Mouse (Mus musculus) bone marrow, adult 2 months (tissue): ENCODE data around the gene Xlr4a. TPM values are rescaled to one million over a fixed set of nuclear protein-coding genes. Genes with fewer than 3 reads are reported as not detected.
"Not testable (repeated sequence)": the region's sequence is repeated elsewhere in the genome, so short reads cannot be mapped to it uniquely, and the experiment has no call there.

Source experiments
- H3K27ac ChIP-seq: fragments of 200-500 bp; 2 replicates; pipeline ENCODE4 v1.5.1; 2012; ENCODE audit warnings: low read depth, mild to moderate bottlenecking, control low read depth, inconsistent platforms, low read length; ENCODE audit not compliant: control insufficient read depth, poor library complexity, insufficient read depth
- H3K4me1 ChIP-seq: fragments of 200-500 bp; 2 replicates; pipeline ENCODE4 v1.6.1; 2011; ENCODE audit warnings: low read length; ENCODE audit not compliant: control insufficient read depth, insufficient read depth
- H3K4me3 ChIP-seq: fragments of 200-500 bp; replicated peaks from 2 replicates; pipeline ENCODE3; 2011; ENCODE audit warnings: mild to moderate bottlenecking, low read depth, low read length, control low read depth; ENCODE audit not compliant: control insufficient read depth
- CTCF ChIP-seq: fragments of 200-500 bp; IDR thresholded peaks from 2 replicates; pipeline ENCODE4 v1.5.1; 2011; ENCODE audit warnings: low read length, control low read depth; ENCODE audit not compliant: control insufficient read depth, insufficient read depth
- POLR2A ChIP-seq: fragments of 200-500 bp; IDR thresholded peaks from 2 replicates; pipeline ENCODE4 v1.6.1; 2011; ENCODE audit warnings: low read depth, mild to moderate bottlenecking, control low read depth, low read length, borderline replicate concordance; ENCODE audit not compliant: control insufficient read depth
- WGBS: fragments of 180-500 bp; shearing (Covaris S2); methylation state at CpG from one replicate; pipeline ENCODE4 v1.1.7; 2018; 5-methylcytosine and 5-hydroxymethylcytosine counted together
- polyA plus RNA-seq: library from polyadenylated mRNA; stranded (reverse); fragments of >200 nt; gene quantifications from 2 replicates; pipeline ENCODE4 v1.2.4, GENCODE M21; 2011; ENCODE audit warnings: low replicate concordance; ENCODE audit not compliant: missing spikeins, insufficient read depth, insufficient read length

Gene Xlr4a
- polyA plus RNA-seq: 2.2 and 10.0 TPM in 2 replicates

GRCm38 (mm10) chrX:73082267-73083055, at the start of gene Xlr4a:
Gene Xlr4a (minus strand): TSS chrX:73082478.
- H3K27ac ChIP-seq, H3K4me1 ChIP-seq, H3K4me3 ChIP-seq: not testable (repeated sequence)
- 31% methylated on average over 19 of the region's 19 CpGs for WGBS

GRCm38 (mm10) chrX:73122859-73123829, 40.9 kb upstream of the Xlr4a start:
- not testable (repeated sequence) for H3K27ac ChIP-seq, H3K4me3 ChIP-seq, H3K4me1 ChIP-seq
- WGBS: no CpG with 5 or more reads among the region's 12 CpGs

GRCm38 (mm10) chrX:73116747-73117146, 34.5 kb upstream of the Xlr4a start, which contains the start of gene Gm14685:
Gene Gm14685 (plus strand): TSS chrX:73117047.
- not testable (repeated sequence) for H3K4me3 ChIP-seq, H3K4me1 ChIP-seq
- no CpG with 5 or more reads among the region's 7 CpGs for WGBS

GRCm38 (mm10) chrX:73096941-73097508, 14.7 kb upstream of the Xlr4a start, which contains the start of gene Xlr3a:
Gene Xlr3a (minus strand): TSS chrX:73097095.
- 71% methylated on average over 13 of the region's 13 CpGs for WGBS
- H3K27ac ChIP-seq, H3K4me1 ChIP-seq, H3K4me3 ChIP-seq: not testable (repeated sequence)

More at GRCm38 (mm10) chrX:73116747-73117146, 34.5 kb upstream of the Xlr4a start, which contains the start of gene Gm14685:
- not testable (repeated sequence) for H3K27ac ChIP-seq

GRCm38 (mm10) chrX:73066765-73067312, 15.4 kb downstream of the Xlr4a start:
- 100% methylated on average over 1 of the region's 5 CpGs for WGBS

GRCm38 (mm10) chrX:73064415-73064793, 17.9 kb downstream of the Xlr4a start, which contains the start of gene Pnma3:
Gene Pnma3 (plus strand): TSS chrX:73064787.
- Histone ChIP-seq H3K4me1 (no peaks in the 10 kb centered on the region), H3K27ac (no peak within 1 kb of the TSS), H3K4me3 (no peak within 1 kb of the TSS)
- TF ChIP-seq POLR2A (no peak), CTCF (no peak)
- 24% methylated on average over 7 of the region's 7 CpGs for WGBS

More at GRCm38 (mm10) chrX:73066765-73067312, 15.4 kb downstream of the Xlr4a start:
- not testable (repeated sequence) for H3K4me1 ChIP-seq, H3K27ac ChIP-seq, H3K4me3 ChIP-seq

GRCm38 (mm10) chrX:73063512-73064414, 18.5 kb downstream of the Xlr4a start:
- no peak for TF ChIP-seq CTCF
- no peak for TF ChIP-seq POLR2A

GRCm38 (mm10) chrX:73062323-73062722, 20.0 kb downstream of the Xlr4a start:
- TF ChIP-seq CTCF: no peak
- TF ChIP-seq POLR2A: no peak
- no peak overlapping the region for H3K4me3 ChIP-seq
- WGBS: 27% methylated on average over 5 of the region's 5 CpGs
- no peaks in the 10 kb centered on the region for H3K4me1 ChIP-seq
- no peak overlapping the region for H3K27ac ChIP-seq

More at GRCm38 (mm10) chrX:73063512-73064414, 18.5 kb downstream of the Xlr4a start:
- 64% methylated on average over 24 of the region's 24 CpGs for WGBS
- Histone ChIP-seq H3K27ac (no peak overlapping the region), H3K4me1 (no peaks in the 10 kb centered on the region), H3K4me3 (no peak overlapping the region)
